18 mouse cellular contexts compared by ENCODE assay signal in genomic region chr2:101830186-101830915, GRCm38 (mm10). TPM values are rescaled to one million over a fixed set of nuclear protein-coding genes. Genes with fewer than 3 reads are reported as not detected.
A peak's percentile ranks its signal among the peaks of the same experiment; 100 is the strongest.
DNase-seq lines count a peak whose midpoint lies in the region; ATAC-seq and TF ChIP-seq lines count a peak whose summit lies in the region.
"Had no signal": no experiment of that assay in that cellular context is flagged by ENCODE, and none has a peak within 500 bp of the region (broad histone marks: within the 10 kb centered on the region; RNA-seq: fewer than 3 reads in every experiment).

No protein-coding gene starts in this region.

- peaks cover 5% of the 10 kb centered on the region; the same call in 1 of the 2 replicates for H3K4me1 ChIP-seq in forebrain, embryonic 14.5 days (ENCODE audit: control insufficient read depth, insufficient read depth, low read length)
- H3K4me1 ChIP-seq in forebrain, embryonic 15.5 days: 0 out of 2 replicates have a peak, but pooled peaks cover 4% of the 10 kb centered on the region
- H3K4me1 ChIP-seq in lung, adult 2 months (ENCODE audit: control insufficient read depth, insufficient read depth, low read length): peaks cover 11% of the 10 kb centered on the region
- peaks cover 16% of the 10 kb centered on the region for H3K4me1 ChIP-seq in lung, embryonic 14.5 days (ENCODE audit: insufficient read depth)
- no peaks in the 10 kb centered on the region for H3K4me1 ChIP-seq in neural tube, embryonic 15.5 days
- H3K4me1 ChIP-seq: neural tube, embryonic 12.5 days had no signal

- H3K4me3 ChIP-seq in forebrain, embryonic 14.5 days (ENCODE audit: low read depth, low read length): no peak overlapping the region
- no peak overlapping the region for H3K4me3 ChIP-seq in forebrain, embryonic 15.5 days
- no peak overlapping the region for H3K4me3 ChIP-seq in lung, adult 2 months (replicated peaks; ENCODE audit: extremely low read depth, low read depth, low read length)
- H3K4me3 ChIP-seq in lung, embryonic 14.5 days (ENCODE audit: low read depth, low read length): no peak overlapping the region
- no peak overlapping the region for H3K4me3 ChIP-seq in neural tube, embryonic 15.5 days (replicated peaks)
- H3K4me3 ChIP-seq: midbrain, embryonic 12.5 days; neural tube, embryonic 12.5 days had no signal

- no peaks in the 10 kb centered on the region for H3K9me3 ChIP-seq in forebrain, embryonic 14.5 days (replicated peaks; ENCODE audit: control insufficient read depth, low read length)
- H3K9me3 ChIP-seq in forebrain, embryonic 15.5 days: no peaks in the 10 kb centered on the region
- H3K9me3 ChIP-seq in lung, embryonic 14.5 days (ENCODE audit: low read depth, low read length): no peaks in the 10 kb centered on the region
- H3K9me3 ChIP-seq in neural tube, embryonic 15.5 days (replicated peaks): no peaks in the 10 kb centered on the region
- H3K9me3 ChIP-seq: midbrain, embryonic 12.5 days; neural tube, embryonic 12.5 days had no signal

- 51% methylated on average over 9 of the region's 9 CpGs for WGBS in forebrain, embryonic 14.5 days
- WGBS in forebrain, embryonic 15.5 days: 43% methylated on average over 9 of the region's 9 CpGs
- WGBS in lung, adult 2 months: 29% methylated on average over 9 of the region's 9 CpGs
- 27% methylated on average over 9 of the region's 9 CpGs for WGBS in lung, embryonic 14.5 days
- WGBS in neural tube, embryonic 15.5 days: 56% methylated on average over 9 of the region's 9 CpGs

- no peaks in the 10 kb centered on the region for H3K36me3 ChIP-seq in forebrain, embryonic 14.5 days (ENCODE audit: control insufficient read depth, insufficient read depth, low read length)
- no peaks in the 10 kb centered on the region for H3K36me3 ChIP-seq in forebrain, embryonic 15.5 days
- no peaks in the 10 kb centered on the region for H3K36me3 ChIP-seq in lung, embryonic 14.5 days (ENCODE audit: insufficient read depth)
- H3K36me3 ChIP-seq in neural tube, embryonic 15.5 days: no peaks in the 10 kb centered on the region
- H3K36me3 ChIP-seq: midbrain, embryonic 12.5 days; neural tube, embryonic 12.5 days had no signal

- TF ChIP-seq CTCF in lung, adult 2 months (IDR thresholded peaks at IDR 0.05; ENCODE audit: insufficient read depth, low read length): no peak
- no peak for TF ChIP-seq CTCF in lung, embryonic 14.5 days (IDR thresholded peaks at IDR 0.05; ENCODE audit: low read depth)

- H3K9ac ChIP-seq in forebrain, embryonic 14.5 days (ENCODE audit: low read length): no peak overlapping the region
- no peak overlapping the region for H3K9ac ChIP-seq in forebrain, embryonic 15.5 days (replicated peaks)
- no peak overlapping the region for H3K9ac ChIP-seq in lung, embryonic 14.5 days
- no peak overlapping the region for H3K9ac ChIP-seq in neural tube, embryonic 15.5 days (replicated peaks)
- H3K9ac ChIP-seq: hindbrain, embryonic 14.5 days; liver, embryonic 14.5 days; midbrain, embryonic 12.5 days; neural tube, embryonic 12.5 days had no signal

- DNase-seq in forebrain, embryonic 14.5 days (ENCODE audit: low spot score): peak; percentile 10
- DNase-seq in lung, adult 2 months: peak; percentile 26
- no peak for DNase-seq in lung, postnatal 14 days
- peak; percentile 44 for DNase-seq in lung, embryonic 14.5 days
- DNase-seq in T-cell, adult 2 months (ENCODE audit: low spot score): no peak
- DNase-seq: cerebellum, adult 2 months; cerebellum, postnatal 36 days; heart, postnatal 14 days; kidney, adult 8-10 months; spleen, adult 18-20 months; thymus, postnatal 36 days had no signal

- H3K4me2 ChIP-seq in forebrain, embryonic 14.5 days (ENCODE audit: low read length): no peak overlapping the region
- no peak overlapping the region for H3K4me2 ChIP-seq in forebrain, embryonic 15.5 days (replicated peaks)
- H3K4me2 ChIP-seq in lung, embryonic 14.5 days: no peak overlapping the region
- H3K4me2 ChIP-seq in neural tube, embryonic 15.5 days: no peak overlapping the region
- H3K4me2 ChIP-seq: hindbrain, embryonic 14.5 days; midbrain, embryonic 12.5 days; neural tube, embryonic 12.5 days had no signal

- no peak overlapping the region for H3K27ac ChIP-seq in forebrain, embryonic 14.5 days (ENCODE audit: low read depth, low read length)
- H3K27ac ChIP-seq in forebrain, embryonic 15.5 days (replicated peaks): no peak overlapping the region
- H3K27ac ChIP-seq in lung, embryonic 14.5 days (ENCODE audit: low read depth): no peak overlapping the region
- no peak overlapping the region for H3K27ac ChIP-seq in neural tube, embryonic 15.5 days (replicated peaks)
- H3K27ac ChIP-seq: hindbrain, embryonic 14.5 days; liver, embryonic 14.5 days; midbrain, embryonic 12.5 days; neural tube, embryonic 12.5 days had no signal

- no peaks in the 10 kb centered on the region for H3K27me3 ChIP-seq in forebrain, embryonic 14.5 days (replicated peaks; ENCODE audit: control insufficient read depth, insufficient read depth, low read length)
- no peaks in the 10 kb centered on the region for H3K27me3 ChIP-seq in forebrain, embryonic 15.5 days
- no peaks in the 10 kb centered on the region for H3K27me3 ChIP-seq in lung, embryonic 14.5 days (ENCODE audit: insufficient read depth, low read length)
- no peaks in the 10 kb centered on the region for H3K27me3 ChIP-seq in neural tube, embryonic 15.5 days (replicated peaks)
- H3K27me3 ChIP-seq: midbrain, embryonic 12.5 days; neural tube, embryonic 12.5 days had no signal

- TF ChIP-seq POLR2A in lung, adult 2 months (IDR thresholded peaks at IDR 0.05; ENCODE audit: borderline replicate concordance, extremely low read depth, low read depth, low read length): no peak

- no peak for ATAC-seq in forebrain, embryonic 14.5 days
- no peak for ATAC-seq in forebrain, embryonic 15.5 days (replicated peaks)
- peak; percentile 41 for ATAC-seq in lung, embryonic 14.5 days (ENCODE audit: insufficient read depth)
- no peak for ATAC-seq in neural tube, embryonic 15.5 days (ENCODE audit: low FRiP score)
- ATAC-seq: forebrain, embryonic 16.5 days had no signal

RNA-seq across cellular contexts. Expression of gene Prr5l, which starts 52.5 kb away (rescaled TPM):
- 5.1 and 5.4 TPM in 2 replicates for polyA plus RNA-seq in forebrain, embryonic 14.5 days (2014; fragmentation: Nextera tagmentation; extraction: Ambion mirVana)
- polyA plus RNA-seq in forebrain, embryonic 15.5 days (2015; fragmentation: Nextera tagmentation; extraction: Ambion mirVana): 4.9 and 6.8 TPM in 2 replicates
- polyA plus RNA-seq in lung, adult 2 months (2012; rRNA removed): 28.5 and 32.3 TPM in 2 replicates
- polyA plus RNA-seq in lung, embryonic 14.5 days (2014; fragmentation: Nextera tagmentation; extraction: Ambion mirVana): 42.0 and 48.9 TPM in 2 replicates
- polyA plus RNA-seq in neural tube, embryonic 15.5 days (2015; fragmentation: Nextera tagmentation; extraction: Ambion mirVana): 8.7 and 11.6 TPM in 2 replicates

RNA-seq across cellular contexts. Expression of gene Commd9, which starts 55.7 kb away (rescaled TPM):
- 111 and 118 TPM in 2 replicates for polyA plus RNA-seq in forebrain, embryonic 14.5 days (2014; fragmentation: Nextera tagmentation; extraction: Ambion mirVana)
- 97.6 and 106 TPM in 2 replicates for polyA plus RNA-seq in forebrain, embryonic 15.5 days (2015; fragmentation: Nextera tagmentation; extraction: Ambion mirVana)
- 35.4 and 35.6 TPM in 2 replicates for polyA plus RNA-seq in lung, adult 2 months (2012; rRNA removed)
- 56.8 and 60.3 TPM in 2 replicates for polyA plus RNA-seq in lung, embryonic 14.5 days (2014; fragmentation: Nextera tagmentation; extraction: Ambion mirVana)
- 90.1 and 105 TPM in 2 replicates for polyA plus RNA-seq in neural tube, embryonic 15.5 days (2015; fragmentation: Nextera tagmentation; extraction: Ambion mirVana)

Comparison
In these comparisons a context has a peak if more than half of its experiments do, and no peak if none do; other contexts are left out.
1. DNase-seq: peak in forebrain, embryonic 14.5 days (single experiment), lung, adult 2 months (single experiment) and lung, embryonic 14.5 days (single experiment); none in lung, postnatal 14 days (single experiment) and T-cell, adult 2 months (single experiment).